Mouse (Mus musculus): Measurements from ENCODE around the gene Tsc1.

Tsc1 gene

DNA sequence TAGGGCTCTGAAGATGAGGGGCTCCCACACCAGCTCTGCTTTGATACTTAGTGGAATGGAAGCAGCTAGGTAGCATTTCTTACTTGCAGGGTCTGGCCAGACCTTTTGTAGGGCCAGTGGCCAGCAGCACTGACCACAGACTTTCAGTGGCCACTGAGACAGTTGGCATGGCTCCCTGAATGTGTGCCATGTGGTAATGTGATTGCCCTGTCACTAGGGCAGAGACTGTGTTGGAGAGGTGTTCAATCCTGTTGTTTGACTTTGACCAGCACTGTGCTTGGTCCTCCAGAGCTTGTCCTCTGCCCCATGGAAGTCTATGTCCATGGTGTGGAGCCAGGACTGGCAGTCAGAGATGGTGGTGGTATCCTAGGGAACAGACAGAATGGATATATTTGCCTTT, 9.5 kb downstream of the Tsc1 start:
- no peak for DNase-seq (ENCODE audit: low spot score)

DNA sequence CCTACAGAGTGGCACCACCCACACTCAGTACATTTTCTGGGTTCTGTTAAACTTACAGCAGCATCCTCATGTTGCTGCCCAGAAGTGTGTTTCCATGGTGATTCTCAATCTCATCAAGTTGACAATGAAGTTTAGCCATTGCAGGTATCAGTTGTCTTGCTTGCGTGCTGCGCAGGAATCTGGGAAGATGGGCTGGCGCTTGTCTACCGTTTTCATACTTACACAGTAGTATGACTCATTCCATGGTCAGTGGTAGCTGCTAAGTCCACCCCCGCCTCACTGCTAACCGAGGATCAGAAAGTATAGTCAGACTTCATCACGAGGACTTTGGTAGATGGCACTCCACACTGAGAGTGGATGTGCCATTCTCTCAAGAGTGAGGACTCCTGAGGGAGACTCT, 12.3 kb downstream of the Tsc1 start:
- DNase-seq (ENCODE audit: low spot score): no peak

DNA sequence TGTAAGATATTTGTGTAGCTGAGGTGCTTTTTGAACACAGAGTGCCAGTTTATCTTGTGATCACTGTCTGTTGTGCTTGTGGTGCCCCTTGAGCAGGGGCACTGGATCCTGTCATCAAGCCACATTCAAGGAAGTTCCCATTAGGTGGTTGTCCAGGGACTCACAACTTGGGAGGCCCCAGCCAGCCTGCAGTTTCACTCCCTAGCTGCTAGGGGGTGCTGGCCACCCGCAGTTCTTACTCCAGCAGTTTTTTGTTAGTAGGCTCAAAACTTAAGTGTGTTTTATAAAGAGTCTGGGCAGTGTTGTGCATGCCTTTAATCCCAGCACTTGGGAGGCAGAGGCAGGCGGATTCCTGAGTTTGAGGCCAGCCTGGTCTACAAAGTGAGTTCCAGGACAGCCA, 13.3 kb downstream of the Tsc1 start:
- peak; percentile 23 for DNase-seq (ENCODE audit: low spot score)

DNA sequence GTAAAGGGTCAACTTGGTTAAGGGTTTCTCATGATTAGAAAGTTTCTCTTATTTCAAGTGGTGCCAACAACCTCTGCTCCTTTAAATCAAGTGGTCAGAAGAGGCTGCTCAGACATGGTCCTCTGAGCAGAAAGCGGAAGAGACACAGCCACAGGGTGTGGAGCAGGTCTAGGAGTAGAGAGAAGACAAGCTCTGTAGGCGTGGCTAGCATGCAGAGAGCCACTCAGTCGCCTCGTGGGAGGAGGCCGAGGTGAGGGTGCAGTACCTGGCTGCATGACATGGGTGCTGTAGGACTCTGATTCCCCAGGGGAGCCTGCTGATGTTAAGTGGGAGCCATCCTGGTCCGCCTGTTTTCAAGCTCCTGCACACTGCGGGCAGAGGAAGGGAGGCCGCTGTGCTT, 15.2 kb downstream of the Tsc1 start:
- DNase-seq (ENCODE audit: low spot score): peak; percentile 26

DNA sequence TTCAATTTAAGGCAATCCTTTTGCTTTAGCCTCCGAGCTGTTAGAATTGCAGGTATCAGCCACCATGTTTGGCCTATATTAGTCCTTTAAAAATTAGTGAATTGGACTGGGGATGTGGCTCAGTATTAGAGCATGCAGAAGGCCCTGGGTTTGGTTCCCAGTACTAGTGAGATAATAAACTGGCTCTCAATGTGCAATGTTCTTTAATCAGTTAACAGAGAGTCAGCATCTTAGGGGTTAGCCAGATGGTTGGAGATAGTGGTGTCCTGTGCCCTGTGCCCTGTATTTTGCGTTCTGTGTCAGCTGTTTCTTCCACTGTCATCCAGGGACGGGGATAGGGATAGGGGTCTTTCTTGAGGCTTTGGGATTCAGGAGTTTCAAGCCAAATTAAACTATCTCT, 21.9 kb downstream of the Tsc1 start:
- no peak for DNase-seq (ENCODE audit: low spot score)

DNA sequence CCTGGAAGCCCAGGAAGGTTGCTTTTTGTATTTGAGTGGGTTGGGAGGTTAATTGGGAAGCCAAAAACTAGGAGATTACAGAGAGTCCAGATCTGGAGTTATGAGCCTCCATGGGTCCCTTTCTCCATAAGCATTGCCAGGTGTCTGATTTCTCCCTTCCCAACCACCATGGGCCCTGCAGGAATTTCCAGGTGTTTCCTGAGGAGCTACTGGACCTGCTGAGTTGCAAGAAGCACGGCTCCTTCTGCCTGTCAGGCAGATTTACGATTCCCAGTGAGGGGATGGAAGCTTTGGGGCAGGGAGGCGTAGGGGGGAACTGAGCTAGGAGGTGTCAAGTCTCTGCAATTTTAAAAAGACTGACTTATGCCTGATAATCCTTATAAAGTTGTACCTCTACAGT, 24.8 kb downstream of the Tsc1 start:
- no peak for DNase-seq (ENCODE audit: low spot score)

DNA sequence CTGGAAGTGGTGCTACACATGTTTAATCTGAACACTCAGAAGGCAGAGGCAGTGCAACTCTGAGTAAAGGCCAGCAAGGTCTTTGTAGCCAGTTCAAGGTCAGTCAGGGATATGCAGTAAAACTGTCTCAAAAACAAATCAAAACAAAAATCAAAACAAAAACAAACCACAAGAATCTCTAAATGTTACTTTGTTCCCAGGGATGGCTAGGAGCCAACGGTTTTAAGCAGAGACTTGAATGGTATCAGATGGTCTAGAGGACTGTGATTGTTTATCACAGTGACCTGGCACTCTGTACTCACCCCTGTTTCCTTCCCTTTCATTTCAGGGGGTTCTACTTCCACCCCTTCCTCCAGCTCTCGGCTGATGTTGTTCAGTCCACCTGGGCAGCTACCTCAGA, 30.4 kb downstream of the Tsc1 start:
- no peak for DNase-seq (ENCODE audit: low spot score)

DNA sequence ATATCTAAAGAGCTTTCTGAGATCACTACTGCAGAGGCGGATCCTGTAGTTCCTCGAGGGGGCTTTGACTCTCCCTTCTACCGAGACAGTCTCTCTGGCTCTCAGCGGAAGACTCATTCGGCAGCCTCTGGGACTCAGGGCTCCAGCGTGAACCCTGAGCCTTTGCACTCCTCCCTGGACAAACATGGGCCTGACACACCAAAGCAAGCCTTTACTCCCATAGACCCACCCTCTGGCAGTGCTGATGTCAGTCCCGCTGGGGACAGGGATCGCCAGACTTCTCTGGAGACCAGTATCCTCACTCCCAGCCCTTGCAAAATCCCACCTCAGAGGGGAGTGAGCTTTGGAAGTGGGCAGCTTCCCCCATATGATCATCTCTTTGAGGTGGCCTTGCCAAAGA, 35.0 kb downstream of the Tsc1 start:
- DNase-seq (ENCODE audit: low spot score): no peak

DNA sequence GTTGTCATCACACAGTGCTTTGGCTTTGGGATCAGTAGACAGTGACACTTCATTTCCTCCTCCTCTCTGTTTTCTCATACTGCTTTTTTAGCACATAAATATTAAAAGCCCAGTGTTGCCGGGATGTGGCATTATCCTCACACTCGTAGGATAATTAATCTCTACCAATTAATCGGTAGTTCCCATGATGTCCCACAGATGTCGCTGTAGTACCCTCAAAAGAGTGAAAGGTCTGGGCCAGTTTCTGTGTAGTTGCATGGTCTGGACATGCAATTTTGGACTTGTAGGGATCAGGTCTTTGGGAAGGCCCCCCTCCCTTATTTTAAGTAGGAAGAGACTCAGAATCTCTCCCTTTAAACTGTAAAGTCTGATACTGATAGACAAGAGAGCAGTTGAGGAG, 39.7 kb downstream of the Tsc1 start:
- DNase-seq (ENCODE audit: low spot score): no peak

DNA sequence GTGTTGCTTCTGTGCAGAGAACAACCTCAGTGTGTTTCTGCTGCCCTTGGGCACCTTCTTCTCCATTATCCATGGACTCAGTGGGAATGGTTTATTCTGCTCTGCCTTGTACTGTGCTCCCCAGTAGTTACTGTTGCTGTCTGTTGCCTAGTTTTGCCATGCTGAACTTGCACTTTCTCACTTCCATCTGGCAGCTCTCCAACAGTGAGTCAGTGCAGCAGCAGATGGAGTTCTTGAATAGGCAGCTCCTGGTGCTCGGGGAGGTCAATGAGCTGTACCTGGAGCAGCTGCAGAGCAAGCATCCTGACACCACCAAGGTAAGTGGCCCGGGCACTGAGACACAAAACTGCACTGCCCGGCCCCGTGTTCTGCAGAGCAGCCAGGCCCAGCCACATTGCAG, 40.7 kb downstream of the Tsc1 start:
- DNase-seq (ENCODE audit: low spot score): no peak

DNA sequence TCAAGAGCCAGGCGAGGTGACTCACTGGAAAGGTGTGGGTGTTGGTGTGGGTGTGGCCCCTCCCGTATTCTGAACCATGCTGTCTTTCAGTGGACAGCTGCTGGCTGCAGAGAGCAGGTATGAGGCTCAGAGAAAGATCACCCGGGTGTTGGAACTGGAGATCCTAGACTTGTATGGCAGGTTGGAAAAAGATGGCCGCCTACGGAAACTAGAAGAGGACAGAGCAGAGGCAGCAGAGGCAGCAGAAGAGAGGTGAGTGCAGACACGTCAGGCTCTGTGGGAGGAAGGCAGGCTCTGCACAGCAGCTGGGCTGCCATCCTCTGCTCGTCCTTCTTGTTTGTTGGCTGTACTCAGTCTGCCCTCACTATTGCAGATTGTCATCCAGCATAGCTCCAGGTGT, 44.9 kb downstream of the Tsc1 start:
- no peak for DNase-seq (ENCODE audit: low spot score)

DNA sequence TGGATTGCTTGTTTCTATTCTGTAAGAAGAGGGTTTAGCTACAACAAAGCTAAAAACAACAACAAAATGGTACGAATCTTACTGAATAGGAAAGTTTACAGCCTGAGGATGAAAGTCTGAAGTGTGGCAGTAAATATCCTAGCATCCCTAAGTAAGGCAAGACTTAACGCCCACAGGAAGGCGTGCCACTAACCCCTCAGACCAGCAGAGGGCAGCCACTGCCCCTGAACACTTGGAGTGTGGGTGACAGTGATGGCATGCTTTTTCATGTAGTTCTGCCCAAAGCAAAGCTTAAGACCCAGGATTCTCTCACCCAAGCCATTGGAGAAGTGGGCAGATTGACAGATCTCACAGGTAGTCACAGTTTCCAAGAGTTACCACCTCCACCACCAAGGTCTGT, 47.4 kb downstream of the Tsc1 start:
- DNase-seq (ENCODE audit: low spot score): no peak

DNA sequence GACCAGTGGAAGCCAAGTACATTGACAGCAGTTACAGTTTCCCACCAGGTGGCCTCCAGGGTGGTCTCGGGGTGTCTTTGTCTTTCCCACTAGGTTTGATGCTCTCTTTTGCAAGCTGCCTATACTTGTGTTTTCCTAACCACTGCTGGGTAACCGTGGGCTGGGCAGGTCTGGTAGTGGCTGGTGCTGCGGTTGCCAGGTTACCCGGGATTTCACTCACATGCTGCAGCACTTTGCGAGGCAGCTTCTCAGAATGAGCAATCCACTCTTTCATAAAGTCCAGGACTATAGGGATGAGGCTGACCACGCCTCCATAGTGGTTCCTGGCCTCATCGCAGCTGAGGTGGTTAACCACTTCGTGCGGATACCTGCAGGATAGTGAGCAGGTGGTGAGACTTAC, 51.7 kb downstream of the Tsc1 start:
- DNase-seq (ENCODE audit: low spot score): no peak

DNA sequence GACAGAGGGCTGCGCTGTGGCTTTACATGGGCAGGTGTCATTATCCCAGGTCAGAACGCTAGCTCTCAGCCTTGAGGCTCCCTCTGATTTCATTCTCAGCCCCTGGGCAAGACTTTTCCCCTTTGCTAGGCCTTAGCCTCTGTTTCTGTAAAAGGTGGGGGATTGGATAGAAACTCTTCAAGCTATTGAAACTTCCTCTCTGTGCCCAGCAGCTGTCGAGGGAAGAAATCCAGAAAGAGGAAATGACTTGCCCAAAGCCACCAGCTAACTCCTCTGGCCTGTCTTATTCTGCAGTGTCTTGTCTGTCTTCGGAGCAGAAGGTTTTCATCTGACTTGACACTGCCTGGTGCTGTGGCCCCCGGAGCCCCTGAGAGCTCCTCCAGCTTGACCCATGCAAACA, 57.5 kb downstream of the Tsc1 start:
- DNase-seq (ENCODE audit: low spot score): peak; percentile 23

DNA sequence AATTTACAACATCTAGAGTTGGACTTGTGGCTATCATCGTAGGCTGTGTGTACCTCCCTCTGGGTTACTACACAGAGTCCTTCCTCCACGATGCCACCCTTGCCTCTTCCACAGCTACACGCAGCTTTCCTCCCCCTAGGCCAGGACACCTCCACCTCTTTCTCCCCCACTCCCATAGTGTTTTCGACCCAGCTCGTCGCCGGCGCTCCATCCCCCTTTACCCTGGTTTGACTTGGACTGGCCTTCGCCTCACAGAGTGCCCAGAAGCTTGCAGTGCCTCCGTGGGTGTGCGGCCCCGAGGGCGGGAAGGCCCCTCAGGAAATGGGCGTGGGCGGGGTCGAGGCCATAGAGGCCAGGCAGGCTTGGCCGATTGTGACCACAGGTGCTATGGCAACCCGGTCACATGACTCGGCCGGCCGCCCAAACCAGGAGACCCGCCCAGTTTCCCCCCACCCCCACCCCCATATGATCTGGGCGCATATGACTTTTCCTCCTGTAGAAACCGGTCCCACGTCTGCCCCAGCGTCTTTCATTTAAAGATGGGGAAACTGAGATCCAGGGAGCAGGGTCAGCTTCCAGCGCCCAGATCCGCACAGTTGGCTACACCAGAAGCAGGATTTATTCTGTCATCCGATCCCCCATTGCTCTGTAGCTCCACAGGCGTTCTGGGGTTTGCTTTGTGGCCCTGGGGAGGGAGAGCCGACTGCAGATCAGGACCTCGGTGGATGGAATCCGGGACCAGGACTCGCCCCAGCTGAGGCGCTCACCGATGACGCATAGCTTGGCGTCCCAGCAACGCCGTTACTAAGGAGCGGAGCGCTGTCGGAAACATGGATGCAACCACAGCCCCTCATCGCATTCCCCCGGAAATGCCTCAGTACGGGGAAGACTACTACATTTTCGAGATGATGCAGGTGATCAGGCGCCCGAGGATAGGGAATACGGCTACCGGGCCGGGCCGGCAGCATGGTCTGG, 58.6 kb downstream of the Tsc1 start, which contains the start of the genes Spaca9 and Ak8:
Gene Spaca9 (minus strand): TSS at position 367 of the 975 bp plus-strand sequence.
Gene Ak8 (plus strand): TSS at position 804 of the 975 bp plus-strand sequence.
- peak; percentile 78 for DNase-seq (ENCODE audit: low spot score)

DNA sequence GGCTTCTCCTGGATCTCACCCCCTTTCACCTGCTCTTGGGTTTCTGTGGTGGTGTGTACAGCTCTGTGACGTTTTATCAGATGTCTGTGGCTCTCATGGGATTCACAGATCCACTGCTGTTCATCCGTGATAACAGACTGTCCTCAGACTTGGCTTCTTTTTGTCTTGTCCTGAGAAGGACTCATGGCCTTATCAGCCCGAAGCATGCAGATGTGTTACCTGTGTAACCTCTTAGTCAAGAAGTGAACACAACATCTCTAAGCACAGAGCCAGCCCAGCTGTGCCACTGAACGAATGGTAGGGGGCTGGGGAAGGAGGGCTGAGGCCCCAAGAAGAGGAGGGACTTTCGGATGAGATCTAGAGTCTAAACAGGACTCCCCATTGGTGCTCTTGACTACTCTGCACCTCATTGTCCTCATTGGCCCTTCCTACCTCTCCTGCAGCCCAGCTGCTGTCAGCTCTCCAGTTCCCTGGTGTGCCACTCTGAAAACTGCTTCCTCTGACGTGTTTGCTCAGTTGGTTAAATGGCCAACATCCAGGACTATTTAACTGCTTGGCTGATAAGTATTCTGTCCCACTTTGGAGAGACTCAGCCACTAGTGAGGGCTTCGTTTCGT, 60.7 kb downstream of the Tsc1 start:
- no peak for DNase-seq (ENCODE audit: low spot score)

DNA sequence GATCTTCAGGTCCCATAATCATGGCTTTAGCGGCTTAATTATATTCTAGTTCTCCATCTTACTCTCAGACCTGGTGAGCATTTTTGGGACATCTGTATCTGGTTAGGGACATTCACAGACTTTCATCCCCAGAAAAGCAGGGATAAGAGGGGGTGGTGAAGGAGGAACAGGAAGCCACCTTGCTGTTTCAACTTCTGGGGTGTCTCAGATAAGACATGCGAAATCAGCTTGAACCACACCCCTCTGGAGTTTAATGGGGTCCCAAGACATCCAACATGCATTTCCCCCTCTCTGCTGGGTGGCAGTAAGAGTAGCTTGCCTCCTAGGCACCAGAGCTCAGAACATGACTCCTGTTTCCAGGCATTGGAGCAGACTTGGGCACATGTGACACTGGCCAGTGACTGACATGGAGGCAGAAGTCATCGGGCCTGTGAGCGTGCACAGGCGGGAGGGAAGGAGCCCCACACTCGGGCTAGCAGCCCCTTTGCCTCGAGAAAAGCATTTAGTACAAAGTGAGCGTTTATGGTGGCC, 65.1 kb downstream of the Tsc1 start:
- DNase-seq (ENCODE audit: low spot score): no peak

DNA sequence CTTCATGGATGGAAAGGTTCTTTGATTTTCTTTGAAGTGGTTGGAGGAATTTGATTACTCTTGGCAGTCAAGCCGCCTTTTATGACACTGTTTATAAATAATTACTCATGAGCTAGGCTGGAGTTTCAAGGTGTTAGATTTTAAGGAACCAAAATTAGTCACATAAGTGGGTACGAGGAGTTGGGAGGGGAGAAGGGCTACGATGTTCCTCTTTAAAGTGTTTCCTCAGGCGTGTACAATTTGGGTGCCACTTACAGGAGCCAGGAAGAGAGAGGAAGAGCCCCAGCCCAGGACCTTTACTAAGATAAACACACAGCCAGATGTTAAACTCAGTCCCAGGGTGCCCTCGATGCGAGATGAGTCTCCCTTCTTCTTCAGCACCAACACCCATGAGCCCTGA, 65.8 kb downstream of the Tsc1 start:
- no peak for DNase-seq (ENCODE audit: low spot score)

DNA sequence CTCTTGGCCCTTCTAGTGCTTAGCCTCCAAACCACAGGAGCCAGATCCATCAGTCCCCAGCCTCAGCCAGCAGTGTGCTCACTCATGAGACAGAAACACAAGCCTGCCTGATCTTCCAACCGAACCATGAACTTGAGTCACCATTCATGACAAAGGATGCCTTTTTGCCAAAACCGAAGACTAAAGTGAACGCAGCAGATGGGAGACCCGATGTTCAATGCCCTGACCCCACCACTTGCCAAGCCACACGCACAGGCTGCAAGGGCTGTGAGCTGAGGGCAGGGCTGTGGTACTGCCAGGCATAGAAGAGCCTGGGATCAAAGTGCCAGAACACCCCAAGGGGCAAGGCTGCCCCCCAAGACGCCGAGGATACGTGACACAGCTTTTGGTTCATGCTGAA, 72.0 kb downstream of the Tsc1 start:
- no peak for DNase-seq (ENCODE audit: low spot score)

DNA sequence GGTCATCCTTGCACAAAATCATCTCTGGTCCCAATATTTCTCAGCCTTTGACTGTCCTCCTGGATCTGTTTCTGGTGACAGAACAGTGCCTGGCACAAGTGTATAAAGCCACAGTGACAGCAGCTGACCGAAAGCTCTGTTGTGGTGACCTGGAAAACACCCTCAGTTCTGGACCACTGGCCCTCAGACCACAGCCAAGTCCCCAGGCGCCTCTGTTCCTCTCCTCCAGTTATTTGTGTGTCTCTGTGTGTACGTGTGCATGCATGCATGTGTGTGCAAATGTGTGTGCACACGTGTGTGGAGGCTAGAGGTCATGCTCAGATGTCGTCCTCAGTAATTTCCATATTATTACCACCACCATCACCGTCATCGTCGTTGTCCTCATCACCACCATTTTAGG, 81.4 kb downstream of the Tsc1 start:
- DNase-seq (ENCODE audit: low spot score): no peak

DNA sequence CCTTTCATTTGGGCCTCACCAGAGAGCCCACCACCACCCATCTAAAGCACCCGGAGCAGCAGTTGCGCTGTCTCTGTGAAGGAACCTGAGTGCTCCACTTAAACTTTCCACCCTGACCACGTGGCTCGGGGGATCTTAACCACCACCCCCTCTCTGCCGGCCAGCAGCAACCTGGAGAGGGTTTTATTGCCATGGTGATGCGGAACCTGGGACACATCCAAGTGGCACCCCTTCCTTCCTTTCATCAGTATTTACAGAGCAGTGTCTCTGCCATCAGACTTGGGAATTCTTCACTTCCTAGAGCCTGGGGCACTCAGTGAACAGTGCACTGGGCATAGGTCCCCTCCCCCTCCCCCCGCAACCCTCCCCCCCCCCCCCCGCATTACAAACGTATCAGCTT, 82.9 kb downstream of the Tsc1 start:
- DNase-seq (ENCODE audit: low spot score): no peak

DNA sequence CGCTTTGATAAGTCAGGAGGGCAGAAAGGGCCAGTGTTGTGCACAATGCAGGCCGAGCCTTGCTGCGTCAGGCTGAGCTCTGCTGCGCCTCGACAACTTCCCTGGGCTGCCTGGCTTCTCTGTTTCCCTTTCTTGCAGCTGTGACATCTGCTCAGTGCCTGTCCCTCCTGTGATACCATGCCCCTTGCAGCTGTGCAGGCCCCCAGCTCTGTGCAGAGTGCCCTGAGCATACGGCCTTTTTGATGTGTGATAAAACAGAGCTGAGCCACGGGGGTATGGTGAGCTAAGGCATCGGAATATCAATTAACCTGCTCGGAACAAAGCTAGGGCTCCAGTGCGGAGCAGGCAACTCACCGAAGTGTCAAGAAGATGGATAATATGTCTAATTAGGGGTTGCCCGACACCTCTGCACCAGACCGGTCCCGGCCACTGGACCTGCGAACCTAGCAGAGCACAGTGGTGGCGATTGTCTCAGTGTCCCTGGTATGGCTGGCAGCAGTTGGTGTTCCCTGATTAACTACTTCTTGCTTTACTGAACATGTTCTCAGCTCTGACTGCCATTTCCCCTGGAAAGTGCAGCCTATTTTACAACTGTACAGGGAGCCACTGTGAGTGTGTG, 86.9 kb downstream of the Tsc1 start:
- no peak for DNase-seq (ENCODE audit: low spot score)

DNA sequence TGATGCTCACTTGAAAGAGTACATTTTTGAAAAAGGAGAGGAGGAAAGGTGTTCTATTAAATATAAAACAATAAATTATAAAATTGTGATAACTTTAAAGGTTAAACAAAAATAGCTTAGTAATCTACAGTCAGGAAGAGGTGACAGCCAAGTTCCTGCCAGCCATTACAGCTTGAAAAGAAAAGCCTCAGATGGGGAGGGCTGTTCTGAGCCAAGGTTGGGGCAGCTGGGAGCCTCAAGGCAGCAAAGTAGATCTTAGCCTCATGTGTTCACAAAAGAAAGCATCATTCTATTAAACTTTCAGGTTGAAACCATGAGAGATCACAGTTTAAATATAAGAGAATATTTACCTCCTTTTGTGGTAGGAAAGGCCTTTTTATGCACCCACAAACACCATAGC, 89.6 kb downstream of the Tsc1 start:
- DNase-seq (ENCODE audit: low spot score): no peak
